Mouse (Mus musculus) T-helper 17 cell (primary cell): ENCODE data around the gene G3bp1.

ENCODE experiments used
- in situ Hi-C, 2 experiments: fragments of 300-600 bp; cut with MboI, MseI; formaldehyde crosslinking; loops; 1 replicate in 1 of 2; 2 replicates in 1 of 2; pipeline ENCODE4 v1.15.1; 2025; ENCODE audit warnings: high pct_unique_total_duplicates in 2 of 2

G3bp1 gene

GRCm38 (mm10) chr11:55542128-55542527 lies 72.6 kb downstream of the G3bp1 start:
- in situ Hi-C loops = no loop called here

GRCm38 (mm10) chr11:55542671-55543070 lies 73.2 kb downstream of the G3bp1 start:
- in situ Hi-C loops = no loop called here

- in situ Hi-C loops = no loop called here
These were observed 76.2 kb downstream of the G3bp1 start for GRCm38 (mm10) chr11:55545690-55546089.
